Mouse (Mus musculus): Measurements from ENCODE around the gene Gnas. TPM values are rescaled to one million over a fixed set of nuclear protein-coding genes. Genes with fewer than 3 reads are reported as not detected.

Gene Gnas
- polyA plus RNA-seq, 1 experiment from 2014 or later = 1,252 TPM

GRCm38 (mm10) chr2:174330616-174331191 lies 46.6 kb downstream of the Gnas start:
- Histone ChIP-seq H3K27me3 (replicated peaks; ENCODE audit: insufficient read depth, low read length) (no peaks in the 10 kb centered on the region), H3K9me3 (ENCODE audit: low read length) (peaks cover 3% of the 10 kb centered on the region; the same call in 1 of the 2 replicates), H3K9ac (replicated peaks; ENCODE audit: low read depth) (peak overlapping the region; percentile 99), H3K4me2 (replicated peaks; ENCODE audit: low read depth, low read length) (peak overlapping the region; percentile 69), H3K4me1 (ENCODE audit: insufficient read depth, low read depth, low read length) (peaks cover 29% of the 10 kb centered on the region; the same call in 1 of the 2 replicates), H3K36me3 (ENCODE audit: insufficient read depth, low read length) (no peaks in the 10 kb centered on the region), H3K4me3 (ENCODE audit: low read depth, low read length) (peak overlapping the region; percentile 100), H3K27ac (ENCODE audit: low read length) (peak overlapping the region; percentile 98)
- DNase-seq (ENCODE audit: low spot score) (peak; percentile 83), ATAC-seq (peak; percentile 42)
- peak; percentile 44; the same call in 1 of the 2 replicates for TF ChIP-seq CTCF (IDR thresholded peaks at IDR 0.05)
- TF ChIP-seq EP300 (IDR thresholded peaks at IDR 0.05) = no peak
- WGBS = 3% methylated on average over 31 of the region's 48 CpGs

DNA sequence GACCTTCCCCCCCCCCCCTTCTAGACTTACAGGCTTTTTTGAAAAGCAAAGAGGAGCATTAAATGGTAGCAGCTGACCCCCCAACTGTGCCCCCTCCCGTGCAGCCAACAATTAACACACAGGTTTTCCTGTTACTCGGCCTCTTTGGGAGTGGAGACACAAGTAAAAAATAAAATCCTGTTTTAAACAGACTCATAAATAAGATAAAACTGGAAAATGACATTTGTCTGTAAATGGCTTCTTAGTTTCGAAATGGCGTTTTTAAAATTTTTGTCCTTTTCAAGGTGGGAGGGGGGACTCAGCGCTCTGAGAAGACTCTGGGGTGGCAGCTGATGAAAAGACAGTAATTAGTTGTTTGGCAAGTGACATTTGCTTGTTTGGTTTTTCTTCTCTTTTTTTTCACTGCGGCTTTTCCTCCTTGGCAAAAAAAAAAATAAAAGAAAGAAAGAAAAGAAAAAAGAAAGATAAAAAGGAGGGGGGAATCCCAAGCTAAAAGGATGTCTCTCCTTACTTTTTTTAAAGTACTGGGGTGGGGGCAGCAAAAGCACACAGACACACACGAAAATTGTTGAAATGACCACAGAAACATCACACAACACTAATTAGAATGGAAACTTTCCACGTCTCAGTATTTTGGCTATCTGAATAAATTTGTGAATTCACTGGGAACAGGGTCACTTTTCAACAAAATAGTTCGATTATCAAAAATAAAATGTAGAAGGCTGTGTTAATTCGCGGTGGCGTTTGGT lies 47.3 kb downstream of the Gnas start:
- Histone ChIP-seq H3K36me3 (ENCODE audit: insufficient read depth, low read length) (no peaks in the 10 kb centered on the region), H3K27ac (ENCODE audit: low read length) (peak overlapping the region; percentile 98), H3K9ac (replicated peaks; ENCODE audit: low read depth) (peak overlapping the region; percentile 99), H3K4me3 (ENCODE audit: low read depth, low read length) (peak overlapping the region; percentile 100), H3K9me3 (ENCODE audit: low read length) (peaks cover 3% of the 10 kb centered on the region; the same call in 1 of the 2 replicates), H3K27me3 (replicated peaks; ENCODE audit: insufficient read depth, low read length) (no peaks in the 10 kb centered on the region), H3K4me1 (ENCODE audit: insufficient read depth, low read depth, low read length) (peaks cover 33% of the 10 kb centered on the region; the same call in 1 of the 2 replicates), H3K4me2 (replicated peaks; ENCODE audit: low read depth, low read length) (peak overlapping the region; percentile 69)
- DNase-seq (ENCODE audit: low spot score) (peak; percentile 67), ATAC-seq (no peak)
- 7% methylated on average over 12 of the region's 12 CpGs for WGBS
- TF ChIP-seq EP300 (IDR thresholded peaks at IDR 0.05) = no peak
- TF ChIP-seq CTCF (IDR thresholded peaks at IDR 0.05) = no peak

DNA sequence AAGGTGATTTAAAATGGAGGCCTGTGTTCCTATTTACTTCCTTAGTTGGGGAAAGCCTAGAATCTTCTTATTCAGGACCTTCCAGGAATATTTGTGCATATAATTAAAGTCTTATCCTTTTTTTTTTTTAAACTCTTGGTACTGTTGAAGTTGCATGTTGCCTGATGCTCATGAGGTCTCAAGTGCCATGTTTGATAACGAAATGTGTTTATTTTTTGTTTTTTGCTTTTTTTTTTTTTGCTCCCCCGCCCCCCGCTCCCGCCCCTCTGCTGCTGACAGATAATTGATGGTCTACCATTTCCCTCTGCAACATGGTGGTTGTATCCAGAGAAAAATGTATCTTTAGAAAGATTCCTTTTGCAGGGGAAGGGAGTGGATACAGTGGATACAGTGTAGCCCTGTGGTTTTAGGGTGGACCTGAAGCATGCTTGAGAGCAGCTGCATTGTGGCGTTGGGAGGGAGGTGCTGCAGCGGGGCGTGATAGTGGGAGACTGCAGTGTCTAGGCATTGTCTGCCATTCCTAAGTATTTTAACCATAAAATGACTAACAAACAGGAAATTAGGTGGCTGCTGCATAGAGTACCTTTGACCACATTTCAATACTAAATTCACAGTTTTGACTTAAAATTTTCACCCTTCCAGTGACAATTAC lies 49.2 kb downstream of the Gnas start:
- Histone ChIP-seq H3K9me3 (ENCODE audit: low read length) (no peaks in the 10 kb centered on the region), H3K27me3 (replicated peaks; ENCODE audit: insufficient read depth, low read length) (no peaks in the 10 kb centered on the region), H3K27ac (ENCODE audit: low read length) (no peak overlapping the region), H3K36me3 (ENCODE audit: insufficient read depth, low read length) (no peaks in the 10 kb centered on the region), H3K4me1 (ENCODE audit: insufficient read depth, low read depth, low read length) (peaks cover 33% of the 10 kb centered on the region), H3K9ac (replicated peaks; ENCODE audit: low read depth) (no peak overlapping the region), H3K4me3 (ENCODE audit: low read depth, low read length) (no peak overlapping the region), H3K4me2 (replicated peaks; ENCODE audit: low read depth, low read length) (peak overlapping the region; percentile 29; the same call in 1 of the 2 replicates)
- WGBS = 17% methylated on average over 7 of the region's 7 CpGs
- DNase-seq (ENCODE audit: low spot score) (no peak), ATAC-seq (no peak)
- no peak for TF ChIP-seq EP300 (IDR thresholded peaks at IDR 0.05)
- no peak for TF ChIP-seq CTCF (IDR thresholded peaks at IDR 0.05)

DNA sequence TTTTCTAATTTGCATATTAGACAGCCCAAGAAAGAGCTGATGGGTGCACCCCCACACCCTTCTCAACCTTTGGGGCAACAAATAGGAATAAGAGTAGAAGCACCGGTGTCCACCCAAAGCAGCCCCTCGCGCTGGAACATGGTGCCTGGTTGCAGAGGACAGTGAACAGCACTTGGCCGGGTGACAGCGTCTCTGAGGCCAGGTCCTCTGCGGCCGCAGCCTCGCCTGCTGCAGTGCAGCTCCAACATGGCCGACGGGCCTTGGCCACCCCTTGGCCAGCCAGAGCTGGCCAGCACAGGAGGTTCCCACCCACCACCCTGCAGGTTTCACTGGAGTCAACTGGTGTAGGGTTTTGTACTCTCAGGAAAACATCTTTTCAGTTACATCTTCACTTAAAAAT lies 50.3 kb downstream of the Gnas start:
- Histone ChIP-seq H3K9me3 (ENCODE audit: low read length) (no peaks in the 10 kb centered on the region), H3K4me2 (replicated peaks; ENCODE audit: low read depth, low read length) (peak overlapping the region; percentile 18; the same call in 1 of the 2 replicates), H3K4me3 (ENCODE audit: low read depth, low read length) (no peak overlapping the region), H3K27ac (ENCODE audit: low read length) (no peak overlapping the region), H3K9ac (replicated peaks; ENCODE audit: low read depth) (no peak overlapping the region), H3K36me3 (ENCODE audit: insufficient read depth, low read length) (no peaks in the 10 kb centered on the region), H3K27me3 (replicated peaks; ENCODE audit: insufficient read depth, low read length) (no peaks in the 10 kb centered on the region), H3K4me1 (ENCODE audit: insufficient read depth, low read depth, low read length) (peaks cover 30% of the 10 kb centered on the region)
- 27% methylated on average over 10 of the region's 10 CpGs for WGBS
- no peak for TF ChIP-seq CTCF (IDR thresholded peaks at IDR 0.05)
- no peak for TF ChIP-seq EP300 (IDR thresholded peaks at IDR 0.05)
- ATAC-seq (no peak), DNase-seq (ENCODE audit: low spot score) (no peak)

- no peak overlapping the region for H3K9ac ChIP-seq (replicated peaks; ENCODE audit: low read depth)
- peaks cover 49% of the 10 kb centered on the region for H3K4me1 ChIP-seq (ENCODE audit: insufficient read depth, low read depth, low read length)
- no peak overlapping the region for H3K4me2 ChIP-seq (replicated peaks; ENCODE audit: low read depth, low read length)
- H3K27ac ChIP-seq (ENCODE audit: low read length) = no peak overlapping the region
- no peak for ATAC-seq
- no peaks in the 10 kb centered on the region for H3K27me3 ChIP-seq (replicated peaks; ENCODE audit: insufficient read depth, low read length)
- H3K36me3 ChIP-seq (ENCODE audit: insufficient read depth, low read length) = no peaks in the 10 kb centered on the region
- TF ChIP-seq EP300 (IDR thresholded peaks at IDR 0.05) (no peak), CTCF (IDR thresholded peaks at IDR 0.05) (no peak)
- WGBS = 66% methylated on average over 13 of the region's 13 CpGs
- H3K4me3 ChIP-seq (ENCODE audit: low read depth, low read length) = no peak overlapping the region
- no peak for DNase-seq (ENCODE audit: low spot score)
- H3K9me3 ChIP-seq (ENCODE audit: low read length) = no peaks in the 10 kb centered on the region
These were observed 53.2 kb downstream of the Gnas start for GRCm38 (mm10) chr2:174337275-174337674.

DNA sequence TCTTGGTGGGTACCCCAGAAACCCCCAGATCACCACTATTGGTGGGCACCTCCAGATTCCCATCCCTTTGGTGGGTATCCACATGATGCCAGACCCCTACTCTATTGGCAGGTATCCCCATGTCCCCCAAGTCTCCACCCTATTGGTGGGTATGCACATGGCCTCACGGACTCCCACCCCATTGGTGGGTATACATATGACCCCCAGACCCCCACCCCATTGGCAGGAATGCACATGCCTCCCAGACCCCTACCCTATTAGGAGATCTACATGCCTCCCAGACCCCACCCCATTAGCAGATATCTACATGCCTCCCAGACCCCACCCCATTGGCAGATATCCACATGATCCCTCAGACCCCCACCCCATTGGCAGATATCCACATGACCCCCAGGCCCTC lies 55.6 kb downstream of the Gnas start:
- peaks cover 42% of the 10 kb centered on the region for H3K4me1 ChIP-seq (ENCODE audit: insufficient read depth, low read depth, low read length)
- peaks cover 2% of the 10 kb centered on the region; the same call in 1 of the 2 replicates for H3K36me3 ChIP-seq (ENCODE audit: insufficient read depth, low read length)
- no peak for ATAC-seq
- no peak for DNase-seq (ENCODE audit: low spot score)
- no peaks in the 10 kb centered on the region for H3K9me3 ChIP-seq (ENCODE audit: low read length)
- H3K4me2 ChIP-seq (replicated peaks; ENCODE audit: low read depth, low read length) = no peak overlapping the region
- H3K27ac ChIP-seq (ENCODE audit: low read length) = no peak overlapping the region
- H3K4me3 ChIP-seq (ENCODE audit: low read depth, low read length) = no peak overlapping the region
- no peaks in the 10 kb centered on the region for H3K27me3 ChIP-seq (replicated peaks; ENCODE audit: insufficient read depth, low read length)
- TF ChIP-seq EP300 (IDR thresholded peaks at IDR 0.05) (no peak), CTCF (IDR thresholded peaks at IDR 0.05) (no peak)
- H3K9ac ChIP-seq (replicated peaks; ENCODE audit: low read depth) = no peak overlapping the region
- WGBS = 93% methylated on average over 1 of the region's 1 CpGs
